Mouse (Mus musculus): Measurements from ENCODE around the gene Ifi204.
"Not testable (repeated sequence)": the region's sequence is repeated elsewhere in the genome, so short reads cannot be mapped to it uniquely, and the experiment has no call there.

The Ifi204 gene

GRCm38 (mm10) chr1:173766848-173767617 is at the start of gene Ifi204:
TSS of gene Ifi204 (minus strand) at chr1:173766943.
- not testable (repeated sequence) for DNase-seq (ENCODE audit: low spot score in 2 of 2)

DNA sequence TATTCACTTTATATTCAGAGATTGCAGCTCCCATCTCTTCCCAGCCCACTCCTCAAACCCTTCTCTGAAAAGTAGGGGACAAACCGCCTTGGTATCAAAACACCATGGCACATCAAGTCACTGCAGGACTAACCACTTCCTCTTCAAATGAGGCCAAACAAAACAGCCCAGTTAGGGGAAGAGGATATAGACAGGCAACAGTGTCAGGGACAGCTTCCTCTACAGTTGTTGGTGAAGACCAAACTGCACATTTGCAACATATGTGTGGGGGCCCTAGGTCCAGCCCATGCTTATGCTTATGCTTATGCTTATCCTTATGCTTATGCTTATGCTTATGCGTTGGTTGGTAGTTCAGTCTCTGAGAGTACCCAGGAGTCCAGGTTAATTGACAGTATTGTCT is 42.6 kb upstream of the Ifi204 start:
- not testable (repeated sequence) for DNase-seq (ENCODE audit: low spot score in 2 of 2)

DNA sequence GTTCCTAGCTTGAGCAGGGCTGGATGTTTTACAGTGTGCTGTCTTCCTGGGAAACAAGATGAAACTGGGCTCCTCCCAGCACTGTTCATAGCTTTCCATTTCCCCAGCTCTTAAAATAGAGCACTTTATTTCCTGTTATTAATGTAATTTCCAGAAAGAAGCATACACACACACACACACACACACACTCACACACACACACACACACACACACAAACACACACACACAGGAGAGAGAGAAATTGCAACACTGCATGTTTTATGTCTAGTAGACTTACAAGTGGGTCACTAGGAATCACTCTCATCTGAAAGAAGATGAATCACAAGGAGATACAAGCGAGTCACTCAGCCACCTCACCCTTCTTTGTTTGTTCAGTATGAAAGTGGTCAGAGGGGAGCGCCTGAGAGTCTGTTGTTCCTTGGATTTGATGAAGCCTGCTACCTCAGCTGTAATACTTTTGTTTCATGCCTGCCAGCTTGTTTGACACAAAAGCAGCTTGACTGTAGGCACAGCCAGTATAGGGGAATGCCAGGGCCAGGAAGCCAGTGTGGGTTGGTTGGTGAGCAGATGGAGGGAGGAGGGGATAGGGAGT is 36.0 kb upstream of the Ifi204 start:
- DNase-seq (ENCODE audit: low spot score in 2 of 2): not testable (repeated sequence)

- not testable (repeated sequence) for DNase-seq (ENCODE audit: low spot score in 2 of 2)
These were observed 35.5 kb upstream of the Ifi204 start for GRCm38 (mm10) chr1:173802207-173802606.

GRCm38 (mm10) chr1:173801791-173802190 is 35.0 kb upstream of the Ifi204 start:
- not testable (repeated sequence) for DNase-seq (ENCODE audit: low spot score in 2 of 2)

DNA sequence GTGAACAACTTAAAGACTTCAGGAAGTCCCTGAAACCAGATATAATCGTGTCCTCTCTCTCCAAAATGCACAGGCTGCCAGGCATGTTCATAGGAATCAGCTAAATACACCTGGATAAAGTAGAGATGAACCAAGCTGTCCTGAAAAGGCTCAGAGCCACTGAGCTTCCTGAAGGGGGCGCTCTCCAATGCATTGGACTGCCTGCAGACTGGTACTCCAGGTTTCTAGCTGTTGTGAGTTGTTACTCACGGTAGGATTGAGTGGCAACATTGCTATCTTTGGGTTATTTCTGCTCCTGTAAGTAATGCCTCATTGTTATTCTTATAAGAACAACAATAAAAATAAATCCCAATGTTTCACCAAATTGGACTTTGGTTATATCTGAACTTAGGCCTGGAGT is 6.7 kb upstream of the Ifi204 start:
- DNase-seq (ENCODE audit: low spot score in 2 of 2): not testable (repeated sequence)

GRCm38 (mm10) chr1:173760032-173760431 is 6.7 kb downstream of the Ifi204 start:
- DNase-seq (ENCODE audit: low spot score in 2 of 2): not testable (repeated sequence)

DNA sequence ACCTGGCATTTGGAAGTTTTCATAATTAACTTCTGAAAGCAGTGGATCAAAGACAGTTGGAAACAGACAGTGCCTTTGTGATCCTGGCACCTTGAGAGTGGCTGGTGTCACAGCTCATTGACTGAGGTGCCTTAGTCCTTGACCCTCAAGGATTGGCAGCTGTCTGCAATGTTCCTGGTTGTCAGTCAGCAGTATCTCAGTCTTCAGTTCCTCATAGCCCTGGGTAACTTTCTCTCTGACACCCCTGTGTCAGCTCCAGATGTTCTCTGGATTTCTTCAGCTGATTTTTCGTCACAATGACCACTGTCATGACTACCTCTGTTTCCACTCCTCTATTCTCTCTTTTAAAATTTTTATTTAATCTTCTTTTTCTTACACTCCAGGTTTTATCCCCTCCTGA is 24.5 kb downstream of the Ifi204 start:
- no peak for DNase-seq (ENCODE audit: low spot score in 2 of 2)

GRCm38 (mm10) chr1:173741656-173742055 is 25.1 kb downstream of the Ifi204 start, which contains the start of gene Ifi207:
TSS of gene Ifi207 (minus strand) at chr1:173741747.
- DNase-seq (ENCODE audit: low spot score in 2 of 2): no peak

DNA sequence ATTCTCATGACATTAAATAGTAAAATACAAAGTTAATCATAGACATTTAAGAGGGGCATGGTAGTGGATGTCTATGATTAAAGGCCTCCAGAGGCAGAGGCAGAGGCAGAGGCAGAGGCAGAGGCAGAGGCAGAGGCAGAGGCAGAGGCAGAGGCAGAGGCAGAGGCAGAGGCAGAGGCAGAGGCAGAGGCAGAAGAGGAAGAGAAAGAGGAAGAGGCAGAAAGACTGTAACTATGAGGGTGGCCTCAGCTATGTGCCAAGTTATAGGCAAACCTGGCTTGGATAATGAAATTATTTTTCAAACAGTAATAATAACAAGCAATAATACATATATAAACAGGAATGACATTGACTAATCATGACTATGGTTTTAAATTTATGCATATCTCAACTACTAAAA is 26.2 kb downstream of the Ifi204 start:
- no peak for DNase-seq (ENCODE audit: low spot score in 2 of 2)

DNA sequence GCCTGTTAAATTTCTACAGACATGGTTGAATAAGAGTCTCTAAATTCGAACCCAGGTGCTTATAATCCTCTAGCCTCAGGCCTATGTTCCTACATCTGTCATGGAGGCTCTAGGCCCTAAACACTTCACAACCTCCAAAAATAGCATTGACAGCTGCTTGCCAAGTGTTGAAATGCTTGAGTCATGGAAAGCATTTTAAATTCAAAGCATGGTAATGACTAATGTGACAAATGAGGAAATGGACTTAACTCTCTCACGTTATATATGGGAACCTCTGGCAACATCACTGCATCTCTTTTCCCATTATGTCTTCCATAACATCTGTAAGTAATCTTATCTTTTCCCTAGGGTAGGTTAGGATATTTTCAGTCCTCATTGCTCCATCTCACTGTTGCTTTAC is 29.8 kb downstream of the Ifi204 start:
- no peak for DNase-seq (ENCODE audit: low spot score in 2 of 2)

DNA sequence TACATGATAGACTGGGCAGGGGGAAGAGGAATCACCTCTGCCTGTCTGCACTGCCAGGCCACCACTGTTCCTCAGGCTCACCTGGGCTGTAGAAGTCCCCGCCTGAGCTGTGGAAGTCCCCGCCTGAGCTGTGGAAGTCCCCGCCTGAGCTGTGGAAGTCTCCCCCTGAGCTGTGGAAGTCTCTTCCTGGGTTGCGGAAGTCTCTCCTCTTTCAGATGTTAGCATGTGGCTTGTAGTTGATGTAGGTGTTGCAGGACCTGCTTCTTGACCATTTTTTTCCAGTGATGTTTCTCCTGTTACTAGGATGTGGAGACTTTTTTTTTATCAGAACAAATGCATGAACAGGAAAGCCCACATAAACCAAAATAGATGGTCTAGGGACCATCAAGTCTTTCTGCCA is 31.7 kb downstream of the Ifi204 start:
- not testable (repeated sequence) for DNase-seq (ENCODE audit: low spot score in 2 of 2)

- DNase-seq (ENCODE audit: low spot score in 2 of 2): no peak
These were observed 33.5 kb downstream of the Ifi204 start for GRCm38 (mm10) chr1:173733219-173733618.

Data from right cerebral cortex, adult 2 months (tissue).